Mouse (Mus musculus) midbrain, embryonic 12.5 days (tissue): ENCODE data around the gene Lrrc47. TPM values are rescaled to one million over a fixed set of nuclear protein-coding genes. Genes with fewer than 3 reads are reported as not detected.

Experiments
- ATAC-seq: fragments of 200-750 bp; cut with Nextera tagmentation; 2 replicates; pipeline ENCODE4 v1.8.0; 2017; ENCODE audit warnings: low read depth, moderate TSS enrichment, moderate library complexity; ENCODE audit not compliant: low FRiP score
- H3K27ac ChIP-seq: fragments of 300-500 bp; sonication (generic); replicated peaks from 2 replicates; pipeline ENCODE4 v1.5.1; 2016; ENCODE audit warnings: mild to moderate bottlenecking
- H3K27me3 ChIP-seq: fragments of 300-500 bp; sonication (generic); 2 replicates; pipeline ENCODE4 v1.6.1; 2016; ENCODE audit warnings: mild to moderate bottlenecking
- H3K36me3 ChIP-seq: fragments of 300-500 bp; sonication (generic); 2 replicates; pipeline ENCODE4 v1.6.1; 2016
- H3K4me1 ChIP-seq: fragments of 300-500 bp; sonication (generic); 2 replicates; pipeline ENCODE4 v1.6.1; 2016
- H3K4me2 ChIP-seq: fragments of 300-500 bp; sonication (generic); replicated peaks from 2 replicates; pipeline ENCODE4 v1.6.1; 2016; ENCODE audit warnings: mild to moderate bottlenecking, moderate library complexity
- H3K4me3 ChIP-seq: fragments of 300-500 bp; sonication (generic); 2 replicates; pipeline ENCODE4 v1.5.1; 2016; ENCODE audit warnings: mild to moderate bottlenecking
- H3K9ac ChIP-seq: fragments of 300-500 bp; sonication (generic); replicated peaks from 2 replicates; pipeline ENCODE4 v1.6.1; 2016; ENCODE audit warnings: mild to moderate bottlenecking, moderate library complexity
- H3K9me3 ChIP-seq: fragments of 300-500 bp; sonication (generic); 2 replicates; pipeline ENCODE4 v1.6.1; 2016; ENCODE audit warnings: mild to moderate bottlenecking
- WGBS: fragments of 180-500 bp; shearing (Covaris S2); methylation state at CpG from one replicate; pipeline ENCODE4 v1.1.7; 2016; 5-methylcytosine and 5-hydroxymethylcytosine counted together
- polyA plus RNA-seq: library from polyadenylated mRNA; unstranded; fragments of >200 nt; fragmentation: Nextera tagmentation; extraction: Ambion mirVana; gene quantifications from 2 replicates; pipeline ENCODE4 v1.2.1, GENCODE M21; 2016

Gene Lrrc47
- polyA plus RNA-seq, 1 experiment from 2014 or later, result 31.4 TPM

GRCm38 (mm10) chr4:154056661-154057060 is 45.1 kb downstream of the Lrrc47 start:
- no peak overlapping the region for H3K4me3 ChIP-seq
- no peak overlapping the region for H3K4me2 ChIP-seq
- no peak overlapping the region for H3K9ac ChIP-seq
- H3K4me1 ChIP-seq, result no peaks in the 10 kb centered on the region
- ATAC-seq, result no peak
- no peaks in the 10 kb centered on the region for H3K9me3 ChIP-seq
- no peaks in the 10 kb centered on the region for H3K27me3 ChIP-seq
- H3K27ac ChIP-seq, result no peak overlapping the region
- 70% methylated on average over 2 of the region's 2 CpGs for WGBS
- no peaks in the 10 kb centered on the region for H3K36me3 ChIP-seq

- Histone ChIP-seq H3K27me3 (no peaks in the 10 kb centered on the region), H3K9ac (no peak overlapping the region), H3K36me3 (no peaks in the 10 kb centered on the region), H3K9me3 (no peaks in the 10 kb centered on the region), H3K4me2 (no peak overlapping the region), H3K4me3 (no peak overlapping the region), H3K27ac (no peak overlapping the region), H3K4me1 (no peaks in the 10 kb centered on the region)
- 64% methylated on average over 4 of the region's 4 CpGs for WGBS
- no peak for ATAC-seq
Observed at GRCm38 (mm10) chr4:154057696-154058095, 46.2 kb downstream of the Lrrc47 start.

GRCm38 (mm10) chr4:154064827-154065773 is 53.6 kb downstream of the Lrrc47 start:
- peak; percentile 44; the same call in 1 of the 2 replicates for ATAC-seq
- peaks cover 26% of the 10 kb centered on the region for H3K27me3 ChIP-seq
- H3K36me3 ChIP-seq, result no peaks in the 10 kb centered on the region
- H3K4me2 ChIP-seq, result no peak overlapping the region
- no peaks in the 10 kb centered on the region for H3K9me3 ChIP-seq
- H3K4me3 ChIP-seq, result no peak overlapping the region
- H3K9ac ChIP-seq, result peak overlapping the region; percentile 28; the same call in 1 of the 2 replicates
- no peaks in the 10 kb centered on the region for H3K4me1 ChIP-seq
- WGBS, result 65% methylated on average over 14 of the region's 14 CpGs
- H3K27ac ChIP-seq, result no peak overlapping the region

- Histone ChIP-seq H3K4me2 (no peak overlapping the region), H3K27me3 (peaks cover 43% of the 10 kb centered on the region)
- ATAC-seq, result no peak
Observed at GRCm38 (mm10) chr4:154070896-154071295, 59.4 kb downstream of the Lrrc47 start.

More at GRCm38 (mm10) chr4:154070896-154071295, 59.4 kb downstream of the Lrrc47 start:
- Histone ChIP-seq H3K9me3 (no peaks in the 10 kb centered on the region), H3K36me3 (no peaks in the 10 kb centered on the region), H3K27ac (no peak overlapping the region), H3K4me3 (no peak overlapping the region), H3K4me1 (peaks cover 7% of the 10 kb centered on the region; the same call in 1 of the 2 replicates), H3K9ac (no peak overlapping the region)
- WGBS, result 0% methylated on average over 5 of the region's 5 CpGs

Other genes with a start within 250 kb of the Lrrc47 start
- 96.1 and 104 TPM in 2 replicates for gene A430005L14Rik, start 54.5 kb upstream of the Lrrc47 start, polyA plus RNA-seq
- 10.3 and 10.7 TPM in 2 replicates for gene Dffb, start 36.6 kb upstream of the Lrrc47 start, polyA plus RNA-seq
- gene Cep104, start 36.5 kb upstream of the Lrrc47 start, polyA plus RNA-seq, result 22.6 and 23.3 TPM in 2 replicates
- gene Smim1, start 14.5 kb downstream of the Lrrc47 start, polyA plus RNA-seq, result 5.6 and 6.3 TPM in 2 replicates
- gene Ccdc27, start 30.9 kb downstream of the Lrrc47 start, polyA plus RNA-seq, result not detected in 2 replicates
- 0.47 and 0.84 TPM in 2 replicates for gene Trp73, start 128.5 kb downstream of the Lrrc47 start, polyA plus RNA-seq
- 46.9 and 52.5 TPM in 2 replicates for gene Wrap73, start 130.6 kb downstream of the Lrrc47 start, polyA plus RNA-seq
- 149 and 164 TPM in 2 replicates for gene Tprgl, start 148.9 kb downstream of the Lrrc47 start, polyA plus RNA-seq
- gene Megf6, start 159.0 kb downstream of the Lrrc47 start, polyA plus RNA-seq, result 21.3 and 29.5 TPM in 2 replicates